Mouse (Mus musculus) liver, adult 2 months (tissue): ENCODE results near the gene Pou5f2.

Experiments used
- CTCF ChIP-seq: fragments of 200-500 bp; IDR thresholded peaks from 2 replicates; pipeline ENCODE4 v1.5.1; 2011; ENCODE audit warnings: low read depth, low read length, control low read depth
- POLR2A ChIP-seq: fragments of 200-500 bp; IDR thresholded peaks from 2 replicates; pipeline ENCODE4 v1.6.1; 2011; ENCODE audit warnings: low read length, control low read depth; ENCODE audit not compliant: insufficient read depth; ENCODE audit errors: extremely low read depth

GRCm38 (mm10) chr13:78032821-78033220, 8.1 kb downstream of the Pou5f2 start:
- TF ChIP-seq CTCF, result no peak
- no peak for TF ChIP-seq POLR2A
